Mouse (Mus musculus) MN1 (cell line): ENCODE results near the gene Trim34a.
"Not testable (repeated sequence)": the region's sequence is repeated elsewhere in the genome, so short reads cannot be mapped to it uniquely, and the experiment has no call there.

Experiments used
- DNase-seq: peaks from one replicate; pipeline ENCODE4 v3.0.0-alpha.2; 2016; ENCODE audit warnings: low spot score

Gene Trim34a

GRCm38 (mm10) chr7:104244287-104245181 is at the start of gene Trim34a:
TSS of gene Trim34a (plus strand) at chr7:104244457.
- peak; percentile 7 for DNase-seq

- DNase-seq = no peak
Measured at GRCm38 (mm10) chr7:104195885-104196284, 48.4 kb upstream of the Trim34a start, which contains the start of gene Olfr649. TSS of gene Olfr649 (minus strand) at chr7:104195985.

- DNase-seq = no peak
Measured at GRCm38 (mm10) chr7:104199822-104200221, 44.4 kb upstream of the Trim34a start.

GRCm38 (mm10) chr7:104206197-104206596 is 38.1 kb upstream of the Trim34a start:
- no peak for DNase-seq

- no peak for DNase-seq
Measured at GRCm38 (mm10) chr7:104216011-104216535, 28.2 kb upstream of the Trim34a start.

GRCm38 (mm10) chr7:104217881-104218280 is 26.4 kb upstream of the Trim34a start:
- no peak for DNase-seq

GRCm38 (mm10) chr7:104218701-104219569 is 25.3 kb upstream of the Trim34a start, which contains the start of gene Trim6:
TSS of gene Trim6 (plus strand) at chr7:104218793.
- DNase-seq = no peak

- DNase-seq = no peak
Measured at GRCm38 (mm10) chr7:104231203-104231602, 13.1 kb upstream of the Trim34a start.

GRCm38 (mm10) chr7:104240857-104241256 is 3.4 kb upstream of the Trim34a start:
- DNase-seq = no peak

- peak; percentile 2 for DNase-seq
Measured at GRCm38 (mm10) chr7:104243616-104244015, 641 bp upstream of the Trim34a start.

- DNase-seq = not testable (repeated sequence)
Measured at GRCm38 (mm10) chr7:104260380-104260779, 16.1 kb downstream of the Trim34a start.

GRCm38 (mm10) chr7:104265335-104265734 is 21.1 kb downstream of the Trim34a start:
- not testable (repeated sequence) for DNase-seq

- DNase-seq = not testable (repeated sequence)
Measured at GRCm38 (mm10) chr7:104279361-104279760, 35.1 kb downstream of the Trim34a start.

GRCm38 (mm10) chr7:104287576-104288443 is 43.6 kb downstream of the Trim34a start, which contains the start of gene Trim5:
TSS of gene Trim5 (minus strand) at chr7:104288094.
- DNase-seq = not testable (repeated sequence)

GRCm38 (mm10) chr7:104290641-104291040 is 46.4 kb downstream of the Trim34a start:
- no peak for DNase-seq

- DNase-seq = no peak
Measured at GRCm38 (mm10) chr7:104291638-104292400, 47.6 kb downstream of the Trim34a start.
